Mouse (Mus musculus) cerebellum, adult 2 months (tissue): ENCODE results near the gene Prokr1. TPM values are rescaled to one million over a fixed set of nuclear protein-coding genes. Genes with fewer than 3 reads are reported as not detected.
"Not testable (repeated sequence)": the region's sequence is repeated elsewhere in the genome, so short reads cannot be mapped to it uniquely, and the experiment has no call there.

Experiments used
- DNase-seq, 2 experiments: peaks; one replicate each; pipeline ENCODE4 v3.0.0; 2021
- H3K27ac ChIP-seq: fragments of 200-500 bp; 2 replicates; pipeline ENCODE4 v1.5.1; 2012; ENCODE audit warnings: low read length, control low read depth, inconsistent platforms; ENCODE audit not compliant: insufficient read depth
- H3K27me3 ChIP-seq: fragments of 200-500 bp; 2 replicates; pipeline ENCODE4 v1.6.1; 2012; ENCODE audit warnings: inconsistent platforms, mild to moderate bottlenecking, low read length, moderate library complexity; ENCODE audit not compliant: control insufficient read depth, insufficient read depth
- H3K4me1 ChIP-seq: fragments of 200-500 bp; 2 replicates; pipeline ENCODE4 v1.6.1; 2011; ENCODE audit warnings: low read length; ENCODE audit not compliant: control insufficient read depth, insufficient read depth
- H3K4me3 ChIP-seq: fragments of 200-500 bp; replicated peaks from 2 replicates; pipeline ENCODE3; 2011; ENCODE audit warnings: mild to moderate bottlenecking, low read depth, low read length, control low read depth; ENCODE audit not compliant: insufficient read depth
- CTCF ChIP-seq: fragments of 200-500 bp; IDR thresholded peaks from 2 replicates; pipeline ENCODE4 v1.5.1; 2011; ENCODE audit warnings: low read depth, mild to moderate bottlenecking, control low read depth, low read length, moderate library complexity, borderline replicate concordance; ENCODE audit not compliant: insufficient read depth
- POLR2A ChIP-seq: fragments of 200-500 bp; IDR thresholded peaks from 2 replicates; pipeline ENCODE4 v1.6.1; 2011; ENCODE audit warnings: low read length, control low read depth, borderline replicate concordance; ENCODE audit not compliant: insufficient read depth
- WGBS: fragments of 180-500 bp; shearing (Covaris S2); methylation state at CpG from one replicate; pipeline ENCODE4 v1.1.7; 2018; 5-methylcytosine and 5-hydroxymethylcytosine counted together
- polyA plus RNA-seq: library from polyadenylated mRNA; depleted of rRNA; stranded (reverse); fragments of >200 nt; gene quantifications from 2 replicates; pipeline ENCODE4 v1.2.3, GENCODE M21; 2012

Prokr1 gene
- polyA plus RNA-seq, 1 experiment, result 0.03 TPM

- no peak for DNase-seq
- no peaks in the 10 kb centered on the region for H3K4me1 ChIP-seq
- H3K27ac ChIP-seq, result no peak overlapping the region
- no peak overlapping the region for H3K4me3 ChIP-seq
- TF ChIP-seq CTCF (no peak), POLR2A (no peak)
- WGBS, result 54% methylated on average over 6 of the region's 6 CpGs
- H3K27me3 ChIP-seq, result no peaks in the 10 kb centered on the region
Observed at GRCm38 (mm10) chr6:87582456-87582855, 8.1 kb downstream of the Prokr1 start.

- no peak for DNase-seq
- no peak overlapping the region for H3K4me3 ChIP-seq
- 91% methylated on average over 18 of the region's 18 CpGs for WGBS
- H3K27me3 ChIP-seq, result no peaks in the 10 kb centered on the region
- TF ChIP-seq CTCF, result no peak
- no peak for TF ChIP-seq POLR2A
- no peaks in the 10 kb centered on the region for H3K4me1 ChIP-seq
- H3K27ac ChIP-seq, result no peak overlapping the region
Observed at GRCm38 (mm10) chr6:87581581-87581980, 9.0 kb downstream of the Prokr1 start.

GRCm38 (mm10) chr6:87581071-87581470 is 9.5 kb downstream of the Prokr1 start:
- Histone ChIP-seq H3K4me1 (no peaks in the 10 kb centered on the region), H3K27ac (no peak overlapping the region), H3K27me3 (no peaks in the 10 kb centered on the region), H3K4me3 (no peak overlapping the region)
- TF ChIP-seq POLR2A (no peak), CTCF (no peak)
- 87% methylated on average over 15 of the region's 15 CpGs for WGBS
- DNase-seq, result no peak

- no peak for TF ChIP-seq POLR2A
- TF ChIP-seq CTCF, result 0 out of 2 replicates have a peak, but pooled peaks have one; percentile 25
- Histone ChIP-seq H3K4me1 (no peaks in the 10 kb centered on the region), H3K4me3 (no peak overlapping the region), H3K27me3 (no peaks in the 10 kb centered on the region), H3K27ac (no peak overlapping the region)
- 41% methylated on average over 9 of the region's 9 CpGs for WGBS
- no peak for DNase-seq
Observed at GRCm38 (mm10) chr6:87578247-87578646, 12.3 kb downstream of the Prokr1 start.

- no peaks in the 10 kb centered on the region for H3K27me3 ChIP-seq
- H3K4me3 ChIP-seq, result no peak overlapping the region
- DNase-seq, result no peak
- TF ChIP-seq CTCF (no peak), POLR2A (no peak)
- H3K4me1 ChIP-seq, result no peaks in the 10 kb centered on the region
- WGBS, result 54% methylated on average over 4 of the region's 4 CpGs
- no peak overlapping the region for H3K27ac ChIP-seq
Observed at GRCm38 (mm10) chr6:87576648-87577330, 13.8 kb downstream of the Prokr1 start.

GRCm38 (mm10) chr6:87571863-87572262 is 18.7 kb downstream of the Prokr1 start:
- not testable (repeated sequence) for DNase-seq

GRCm38 (mm10) chr6:87567686-87568593 is 22.6 kb downstream of the Prokr1 start:
- DNase-seq, result no peak
- H3K27me3 ChIP-seq, result no peaks in the 10 kb centered on the region
- TF ChIP-seq POLR2A (no peak), CTCF (no peak)
- H3K4me1 ChIP-seq, result no peaks in the 10 kb centered on the region
- 68% methylated on average over 9 of the region's 9 CpGs for WGBS
- H3K27ac ChIP-seq, result no peak overlapping the region
- no peak overlapping the region for H3K4me3 ChIP-seq

More at GRCm38 (mm10) chr6:87571863-87572262, 18.7 kb downstream of the Prokr1 start:
- not testable (repeated sequence) for H3K27ac ChIP-seq, H3K4me3 ChIP-seq, H3K27me3 ChIP-seq, H3K4me1 ChIP-seq

- Histone ChIP-seq H3K27me3 (no peaks in the 10 kb centered on the region), H3K27ac (no peak overlapping the region), H3K4me1 (no peaks in the 10 kb centered on the region), H3K4me3 (no peak overlapping the region)
- 35% methylated on average over 5 of the region's 5 CpGs for WGBS
- DNase-seq, result no peak
- TF ChIP-seq POLR2A, result no peak
- TF ChIP-seq CTCF, result no peak
Observed at GRCm38 (mm10) chr6:87565166-87565565, 25.4 kb downstream of the Prokr1 start.
